Mouse (Mus musculus) skeletal muscle tissue, adult 2 months (tissue): ENCODE measurements at regions not wholly inside any gene's neighbourhood (a gene's known extent, or its start where the extent isn't known, plus 50 kb on each side); places are given as distances from the start of the nearest gene placed in this dataset.

Experiments
- DNase-seq: peaks from one replicate; pipeline ENCODE4 v3.0.0-alpha.2; 2012; ENCODE audit warnings: low read depth, low spot score

DNA sequence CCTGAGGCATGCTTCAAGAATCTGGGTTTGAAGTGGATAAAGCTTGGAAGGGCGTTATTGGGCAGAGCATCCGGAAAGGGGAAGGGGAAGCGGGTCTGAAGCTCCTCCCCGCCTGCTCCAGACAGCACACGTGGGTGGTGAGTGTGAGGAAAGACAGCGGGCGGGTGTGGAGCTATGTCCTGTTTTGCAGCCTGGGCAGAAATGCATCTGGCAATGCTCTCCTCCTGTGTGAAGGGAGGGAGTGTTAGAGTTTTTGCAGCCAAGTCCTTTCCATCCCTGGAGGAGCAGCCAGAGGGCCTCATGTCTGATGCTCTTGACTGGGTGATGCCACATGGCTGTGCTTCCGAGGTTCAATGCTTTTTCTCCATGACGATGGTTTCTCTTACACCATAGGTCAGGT, 73.4 kb upstream of the Fndc3a start:
- peak; percentile 69 for DNase-seq

DNA sequence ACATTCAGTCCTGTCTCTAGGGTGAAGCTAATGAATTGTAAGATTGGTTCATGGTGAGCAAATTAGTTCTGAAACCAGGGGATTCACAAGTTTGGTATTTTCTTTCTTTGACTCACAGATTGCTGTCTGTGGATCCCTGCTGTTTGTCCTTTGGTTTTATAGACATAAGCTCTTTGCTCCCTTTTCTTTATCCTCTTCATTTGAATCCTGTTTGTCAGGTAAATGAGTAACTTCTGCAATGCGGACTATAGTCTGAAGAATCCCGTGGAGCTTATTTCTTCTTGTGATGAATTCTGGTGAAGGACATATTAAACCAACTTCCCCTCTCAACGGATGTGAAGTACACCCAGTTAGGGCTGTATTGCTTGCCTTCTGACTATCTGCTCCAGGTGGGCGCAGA, 69.6 kb upstream of the Fndc3a start:
- DNase-seq, result no peak

DNA sequence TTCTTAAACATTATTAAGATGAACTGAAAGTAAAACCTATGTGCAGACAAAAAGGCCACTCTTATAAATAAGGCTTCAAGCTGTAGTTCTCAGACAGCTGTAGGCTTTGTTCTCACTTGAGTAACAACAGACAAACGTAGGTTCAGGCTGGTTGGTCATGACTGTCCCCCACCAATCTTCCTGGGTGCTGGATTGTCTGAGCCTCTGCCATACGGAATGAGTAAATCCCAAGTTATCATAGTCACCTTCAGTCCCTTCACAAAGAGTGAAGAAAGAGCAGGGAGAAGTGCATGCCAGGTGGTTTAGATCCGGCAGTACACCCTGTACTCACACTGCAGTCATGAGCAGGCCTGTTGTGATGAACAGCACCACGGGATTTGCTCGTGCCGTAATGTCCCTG, 69.0 kb upstream of the Fndc3a start:
- DNase-seq, result no peak

DNA sequence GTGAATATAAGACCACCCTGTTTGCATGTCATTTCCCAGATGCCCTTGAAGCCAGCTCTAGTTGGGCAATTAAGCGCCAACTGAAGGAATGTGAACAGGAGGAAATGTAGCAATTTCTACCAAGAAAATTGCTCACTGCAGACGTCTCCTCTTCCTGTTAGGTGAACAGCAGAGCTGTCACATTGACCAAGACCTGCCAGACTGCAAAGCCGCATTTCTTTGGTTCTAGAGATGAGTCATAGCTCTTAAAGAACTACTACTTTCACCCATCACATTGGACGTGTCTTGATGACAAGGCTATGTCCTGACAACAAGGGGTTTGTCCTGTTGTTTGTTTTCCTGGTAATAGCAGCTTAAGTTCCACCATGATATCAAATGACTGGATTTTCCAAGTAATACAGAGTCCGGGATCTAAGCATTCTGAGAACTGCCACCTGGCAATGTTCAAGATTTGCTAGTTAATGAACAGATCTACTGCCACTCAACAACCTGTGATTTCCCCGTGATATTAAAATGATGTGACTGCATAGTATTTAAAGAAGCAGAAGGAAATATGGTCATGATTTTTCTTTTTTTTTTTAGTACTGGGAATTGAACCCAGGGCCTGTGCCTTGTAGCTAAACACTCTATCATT, 68.2 kb upstream of the Fndc3a start:
- DNase-seq, result no peak

DNA sequence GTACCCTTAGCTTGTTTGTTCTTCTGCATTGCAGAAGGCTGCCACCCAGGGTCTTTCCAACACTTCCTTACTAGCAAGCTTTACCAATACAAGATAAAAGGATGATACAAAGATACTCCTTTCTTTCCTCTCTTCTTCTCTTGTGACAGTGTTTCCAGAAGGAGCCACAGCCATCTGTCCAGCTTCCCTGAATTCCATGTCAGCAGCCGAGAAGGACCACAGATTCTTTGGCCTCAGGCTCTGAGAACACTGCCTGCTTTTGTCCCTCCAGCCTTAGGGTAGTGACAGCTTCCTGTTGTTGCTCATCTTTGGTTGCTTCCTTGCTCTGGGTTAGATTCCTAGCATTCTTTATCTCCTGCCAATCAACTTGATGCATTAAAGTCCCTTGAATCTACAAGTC, 60.4 kb upstream of the Fndc3a start:
- DNase-seq, result no peak

DNA sequence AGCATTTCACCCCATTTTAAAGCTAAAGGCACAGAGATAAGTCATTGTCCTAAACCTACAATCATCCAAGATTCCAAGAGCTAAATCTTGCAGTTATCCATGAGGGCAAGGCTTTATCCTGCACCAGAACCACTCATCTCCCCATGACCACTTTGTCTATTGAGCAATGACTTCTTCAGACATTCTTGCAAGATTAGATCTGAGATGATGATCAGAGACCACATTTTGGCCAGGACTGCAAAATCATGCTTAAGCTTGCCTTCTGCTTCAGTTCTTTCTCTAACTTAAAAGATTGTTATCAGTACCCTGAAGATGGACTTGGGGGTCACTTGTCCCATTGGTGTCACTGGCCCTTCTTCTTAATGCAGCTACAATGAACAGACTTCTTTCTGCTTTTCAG, 50.3 kb upstream of the Fndc3a start:
- DNase-seq, result no peak
